Mouse (Mus musculus): ENCODE measurements at regions not wholly inside any gene's neighbourhood (a gene's known extent, or its start where the extent isn't known, plus 50 kb on each side); places are given as distances from the start of the nearest gene placed in this dataset.

- no peak for DNase-seq (ENCODE audit: low spot score)
These were observed 58.0 kb upstream of the Golim4 start for GRCm38 (mm10) chr3:76014766-76015165.

GRCm38 (mm10) chr3:76008564-76009183 lies 51.9 kb upstream of the Golim4 start:
- DNase-seq (ENCODE audit: low spot score): peak; percentile 8
